Mouse (Mus musculus): ENCODE results near the gene A4galt.

- no peak for TF ChIP-seq CTCF (IDR thresholded peaks at IDR 0.05; ENCODE audit: borderline replicate concordance, insufficient read depth, low read depth, low read length)
- TF ChIP-seq POLR2A (IDR thresholded peaks at IDR 0.05; ENCODE audit: borderline replicate concordance, insufficient read depth, low read length): no peak
Measured at GRCm38 (mm10) chr15:83233219-83233992, 18.2 kb downstream of the A4galt start.
